Mouse (Mus musculus) A20 (cell line): ENCODE measurements around the gene Rapgef4.
A peak's percentile ranks its signal among the peaks of the same experiment; 100 is the strongest.

ENCODE experiments used
- DNase-seq: peaks from one replicate; pipeline ENCODE4 v3.0.0-alpha.2; 2011; ENCODE audit warnings: low read depth, low spot score

Rapgef4 gene

DNA sequence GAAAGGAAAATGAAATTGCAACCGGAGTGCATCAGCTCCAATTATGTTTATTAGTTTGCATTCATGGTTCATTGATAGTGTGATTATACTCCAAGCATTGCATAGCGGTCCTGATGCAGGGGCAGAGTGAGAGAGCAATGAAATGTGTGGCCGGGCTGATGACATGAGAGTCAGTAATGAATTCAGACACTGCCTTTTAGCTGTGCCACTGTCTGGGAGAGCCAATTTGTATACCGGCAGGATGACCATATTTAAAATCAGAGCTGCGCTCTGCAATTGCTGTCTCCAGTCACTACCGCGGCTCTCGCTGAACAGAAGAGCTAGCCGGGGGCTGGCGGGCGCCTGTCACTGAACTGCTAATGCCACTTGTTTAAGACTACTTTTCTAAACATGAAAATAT is 197.5 kb downstream of the Rapgef4 start:
- no peak for DNase-seq

DNA sequence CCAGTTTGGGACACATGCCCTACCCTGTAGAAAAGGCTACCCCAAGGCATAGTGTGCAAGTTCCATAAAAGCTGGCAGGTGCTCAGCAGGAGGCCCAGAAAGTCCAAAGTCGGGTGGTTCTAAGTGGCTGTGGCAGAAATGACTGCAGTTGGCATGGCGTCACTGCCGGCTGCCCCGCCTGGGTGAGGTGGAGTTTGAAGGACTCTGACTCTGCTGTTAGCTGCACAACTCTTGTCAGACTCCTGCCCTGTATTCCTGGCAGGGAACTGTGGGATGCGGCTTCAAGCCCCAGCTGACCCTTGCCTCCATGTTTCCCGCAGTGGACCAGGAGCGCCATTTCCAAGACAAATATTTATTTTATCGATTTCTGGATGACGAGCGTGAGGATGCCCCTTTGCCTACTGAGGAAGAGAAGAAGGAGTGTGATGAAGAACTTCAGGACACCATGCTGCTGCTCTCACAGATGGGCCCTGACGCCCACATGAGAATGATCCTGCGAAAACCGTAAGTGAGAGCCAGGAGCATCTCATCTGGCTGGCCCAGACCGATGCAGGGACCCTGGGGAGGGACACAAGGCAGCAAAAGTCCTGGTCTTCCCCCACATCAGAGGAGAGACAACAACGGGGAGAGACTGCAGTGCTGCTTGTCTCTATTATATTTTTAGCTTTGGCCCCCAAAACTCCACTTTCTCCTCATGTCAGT is 198.7 kb downstream of the Rapgef4 start:
- DNase-seq = no peak

DNA sequence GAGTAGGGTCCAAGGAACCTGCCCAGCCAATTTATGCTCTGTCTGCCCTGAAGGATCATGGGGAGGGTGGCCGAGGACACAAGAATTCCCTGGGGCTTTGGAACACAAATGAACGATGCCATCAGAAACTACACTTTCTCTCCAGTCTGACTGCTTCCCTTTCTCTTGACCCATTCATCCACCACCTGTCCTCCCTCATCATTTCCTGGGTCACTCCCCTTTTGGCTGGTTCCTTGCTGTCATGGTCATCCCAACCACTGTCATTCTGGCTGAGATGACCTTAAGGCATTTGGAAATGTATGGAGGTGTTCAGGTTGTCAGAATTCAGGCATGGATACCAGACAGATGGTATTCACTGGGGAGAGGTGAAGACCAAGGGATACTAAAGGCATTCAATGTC is 200.4 kb downstream of the Rapgef4 start:
- DNase-seq = no peak

DNA sequence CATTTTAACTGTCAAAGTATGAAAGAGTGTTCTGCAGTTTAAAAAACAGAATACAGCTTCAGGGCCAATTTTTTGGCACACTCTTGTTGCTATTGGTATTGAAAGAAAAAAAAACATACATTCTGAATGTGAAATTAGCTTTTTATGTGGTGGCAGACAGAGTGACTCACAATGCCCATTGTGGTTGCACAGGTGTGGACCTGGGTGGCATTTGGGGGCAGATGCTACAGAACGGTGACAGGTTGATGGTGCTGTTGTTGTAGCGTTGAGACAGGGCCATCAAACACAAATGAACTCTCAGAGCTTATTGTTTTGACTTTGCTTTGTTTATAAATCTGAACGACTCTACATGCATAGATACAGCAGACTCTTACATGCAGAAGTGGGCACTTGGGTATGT is 202.7 kb downstream of the Rapgef4 start:
- no peak for DNase-seq

DNA sequence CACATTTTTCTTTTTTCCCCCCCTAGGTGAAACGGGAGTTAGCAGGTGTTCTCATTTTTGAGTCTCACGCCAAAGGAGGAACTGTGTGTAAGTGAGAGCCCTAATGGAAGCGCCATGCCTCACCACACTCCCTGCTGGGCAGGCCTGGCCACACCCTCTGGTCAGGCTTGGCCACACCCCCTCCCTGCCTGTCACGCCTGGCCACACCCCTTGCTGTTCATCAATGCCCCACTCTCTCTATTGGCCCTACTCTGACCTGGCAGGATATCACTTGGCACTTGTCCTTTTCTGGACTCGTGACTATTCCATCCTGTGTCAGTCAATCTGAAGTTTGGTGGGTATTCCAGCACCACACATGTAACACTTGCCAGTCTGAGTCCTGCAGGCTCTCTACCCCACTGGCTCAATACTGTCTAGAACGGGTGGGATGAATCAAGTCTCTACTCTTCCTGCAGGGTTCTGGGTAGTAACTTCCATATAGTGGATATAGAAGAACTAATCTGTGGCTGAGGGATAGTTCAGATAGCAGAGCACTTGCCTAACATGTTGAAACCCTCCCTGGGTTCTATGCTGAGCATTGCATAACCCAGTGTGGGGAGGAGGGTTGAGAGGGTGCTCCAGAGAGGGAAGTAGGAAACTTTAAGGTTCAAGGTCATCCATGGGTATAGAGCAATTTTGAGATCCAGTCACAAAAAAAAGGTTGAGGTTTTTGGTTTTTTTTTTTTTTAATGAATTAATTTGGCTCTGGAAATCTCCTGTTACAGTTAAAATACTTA is 215.3 kb downstream of the Rapgef4 start:
- peak; percentile 52 for DNase-seq

DNA sequence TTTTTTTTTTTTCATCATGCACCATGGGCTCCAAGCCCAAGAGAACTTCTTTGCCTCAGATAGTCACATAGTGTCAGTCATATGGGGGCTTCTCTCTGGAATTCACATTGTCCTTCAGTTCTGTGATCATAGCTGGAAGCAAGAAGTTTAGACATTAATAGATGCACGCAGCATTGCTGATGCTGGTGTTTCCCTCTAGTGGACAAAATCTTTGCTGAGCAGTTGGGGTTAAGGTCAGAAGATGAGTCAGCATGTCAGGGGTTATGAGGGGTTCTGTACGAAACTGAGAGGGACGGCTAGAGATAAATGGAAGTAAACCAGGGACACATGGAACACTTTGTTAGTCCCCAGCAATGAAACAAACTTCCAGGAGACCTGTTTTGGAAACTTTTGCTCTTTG is 216.0 kb downstream of the Rapgef4 start:
- peak; percentile 74 for DNase-seq

DNA sequence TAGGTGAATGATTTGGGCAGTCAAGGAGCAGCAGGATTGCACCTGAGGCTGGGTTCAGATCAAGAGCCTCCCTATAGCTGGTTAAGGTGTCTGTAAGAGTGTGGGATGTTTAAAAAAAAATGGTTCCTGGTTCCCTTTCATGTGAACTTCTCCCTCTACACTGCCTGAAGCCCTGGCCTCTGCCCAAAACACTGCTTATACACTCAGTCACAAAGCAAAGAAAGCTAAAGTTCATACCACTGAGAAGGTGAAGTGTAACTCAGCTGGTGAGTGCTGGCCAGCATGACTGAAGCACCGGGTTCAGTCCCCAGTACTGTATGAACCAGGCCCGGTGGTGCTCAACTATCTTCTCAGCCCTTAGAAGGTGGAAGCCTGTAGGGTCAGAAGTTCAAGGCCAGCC is 218.4 kb downstream of the Rapgef4 start:
- no peak for DNase-seq

DNA sequence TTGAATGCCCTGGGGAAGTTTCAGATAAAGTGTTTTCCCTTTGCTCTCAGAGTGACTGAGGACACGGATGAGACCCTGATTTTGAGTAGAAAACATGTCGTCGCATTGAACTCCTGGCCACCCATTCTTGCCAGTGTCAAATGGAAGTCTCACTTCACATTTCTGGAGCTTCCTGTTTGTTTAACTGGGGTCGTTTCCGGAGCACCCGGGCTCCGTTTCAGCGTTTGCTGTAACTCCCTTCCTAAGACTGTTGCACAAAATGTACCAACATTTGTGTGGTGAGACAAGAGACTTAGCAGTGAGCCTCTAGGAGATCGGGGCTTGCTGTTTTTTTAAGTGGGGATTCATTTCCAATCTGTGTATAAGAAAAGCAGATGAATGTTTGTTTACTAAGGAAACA is 220.5 kb downstream of the Rapgef4 start:
- no peak for DNase-seq

DNA sequence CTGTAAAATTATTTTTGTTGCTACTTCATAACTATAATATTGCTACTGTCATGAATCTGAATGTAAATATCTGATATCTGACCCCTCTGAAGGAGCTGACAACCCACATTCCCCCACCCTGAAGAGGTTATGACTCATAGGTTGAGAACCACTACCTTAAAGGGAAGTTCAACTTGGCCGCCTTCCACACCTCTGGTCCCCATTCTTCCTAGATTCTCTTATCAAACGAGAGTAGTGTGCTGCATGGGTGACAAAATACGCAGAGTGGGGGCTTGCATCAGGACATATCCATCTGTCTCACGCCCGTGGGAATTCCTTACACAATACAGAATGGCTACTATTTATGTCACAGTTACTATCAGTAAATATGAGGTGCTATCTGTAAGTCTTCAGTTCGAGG is 221.2 kb downstream of the Rapgef4 start:
- no peak for DNase-seq

DNA sequence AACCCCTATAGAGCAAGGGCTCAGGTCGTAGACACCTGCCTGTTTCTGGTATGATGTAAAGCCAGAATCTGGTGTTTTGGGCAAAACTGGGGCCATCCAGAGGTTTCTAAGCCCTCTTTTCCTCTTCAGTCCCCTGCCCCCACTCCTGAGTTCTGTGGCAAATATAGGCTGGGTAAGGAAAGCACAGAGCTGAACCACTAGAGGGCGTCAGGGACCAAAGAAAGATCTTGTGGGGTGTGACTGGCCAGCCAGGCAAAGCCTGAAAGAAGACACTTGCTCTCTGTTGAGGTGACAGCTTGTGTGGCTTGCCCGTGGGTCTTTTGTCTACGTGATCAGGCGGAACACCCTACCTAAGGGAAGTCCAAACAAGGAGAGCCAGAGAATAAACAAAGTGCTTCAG is 222.6 kb downstream of the Rapgef4 start:
- peak; percentile 71 for DNase-seq

DNA sequence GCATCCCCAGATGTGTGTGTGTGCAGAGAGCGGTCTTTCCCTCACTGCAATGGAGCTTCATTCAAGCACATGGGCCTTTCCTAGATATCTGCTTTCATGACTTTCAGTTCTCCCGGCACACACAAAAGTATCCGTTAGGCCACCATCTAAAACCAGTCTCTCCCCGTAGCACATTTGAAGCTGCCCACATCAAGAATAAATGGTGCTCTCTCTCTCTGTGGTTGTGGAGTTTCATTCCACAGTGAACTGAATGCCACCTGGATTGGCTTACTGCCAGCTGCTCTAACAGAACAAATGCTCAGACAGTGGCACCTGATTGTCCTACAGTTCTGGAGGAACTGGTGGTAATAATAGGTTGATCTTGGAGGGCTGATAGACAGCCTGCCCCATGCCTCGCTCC is 224.8 kb downstream of the Rapgef4 start:
- no peak for DNase-seq

DNA sequence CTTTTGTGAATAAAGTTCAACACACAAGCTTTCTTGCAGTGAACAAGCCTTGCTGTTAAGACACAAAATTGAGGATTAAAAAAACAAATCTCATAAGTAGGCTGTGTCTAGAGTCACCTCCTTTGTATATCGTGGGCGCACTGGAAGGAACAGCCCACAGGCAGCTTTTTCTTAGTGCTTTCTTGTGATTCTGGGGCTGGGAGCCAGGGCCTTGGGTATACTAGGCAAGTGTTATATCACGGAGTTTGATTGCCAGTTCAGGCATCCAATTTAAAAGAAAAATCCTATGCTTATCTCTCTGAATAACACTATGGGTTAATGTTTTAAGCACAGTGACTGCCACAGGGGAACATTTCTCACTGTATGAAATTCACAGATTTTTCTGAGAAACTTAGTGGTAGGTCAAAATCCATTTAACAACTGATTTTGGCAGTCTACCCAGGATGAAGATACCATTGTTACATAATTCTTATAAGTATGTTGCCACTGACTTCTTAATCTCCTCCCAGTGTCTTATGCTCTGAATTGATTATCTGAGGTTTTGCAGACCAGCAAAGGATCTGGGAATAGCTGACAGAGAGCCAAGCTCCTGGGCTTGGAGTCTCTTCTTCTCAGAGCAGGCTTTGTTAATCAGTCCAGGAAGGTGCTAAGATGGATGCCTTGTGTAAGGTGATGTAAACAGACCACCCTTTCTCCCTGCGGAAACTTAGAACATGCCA is 225.6 kb downstream of the Rapgef4 start:
- DNase-seq = no peak

DNA sequence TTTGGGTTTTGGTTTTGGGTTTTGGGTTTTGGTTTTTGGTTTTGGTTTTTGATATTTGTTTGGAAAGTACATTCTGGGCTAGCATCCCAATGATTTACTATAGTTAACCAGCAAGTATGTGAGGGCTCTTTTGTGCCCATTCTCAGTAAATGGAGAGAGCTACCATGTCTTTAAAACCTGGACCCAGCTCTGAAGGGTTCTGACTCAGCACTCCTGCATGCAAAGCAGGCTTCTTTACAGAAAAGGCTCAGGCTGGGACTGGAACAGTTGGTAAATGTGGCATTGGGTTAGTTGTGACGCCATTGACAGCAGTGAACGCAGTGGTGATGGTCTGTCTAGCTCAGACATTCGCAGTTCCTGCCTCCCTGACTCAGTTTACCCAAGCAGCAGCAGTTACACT is 236.3 kb downstream of the Rapgef4 start:
- DNase-seq = no peak

DNA sequence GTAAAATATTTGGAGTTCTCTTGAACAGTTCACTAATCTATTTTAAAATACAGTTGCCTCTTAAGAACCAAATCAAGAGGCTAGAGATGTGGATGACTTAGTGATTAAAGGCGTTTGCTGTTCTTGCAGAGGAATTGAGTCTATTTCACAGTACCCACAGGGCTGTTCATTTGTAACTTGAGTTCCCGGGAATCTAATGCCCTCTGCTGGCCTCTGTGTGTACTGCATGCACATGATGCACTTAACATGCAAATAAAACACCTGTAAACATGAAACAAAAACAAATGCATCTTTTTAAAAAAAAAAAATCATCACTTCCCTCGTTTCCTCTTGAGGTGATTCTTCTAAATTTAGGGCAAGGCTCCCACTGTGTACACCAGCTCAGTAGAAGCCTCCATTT is 238.9 kb downstream of the Rapgef4 start:
- DNase-seq = peak; percentile 77

DNA sequence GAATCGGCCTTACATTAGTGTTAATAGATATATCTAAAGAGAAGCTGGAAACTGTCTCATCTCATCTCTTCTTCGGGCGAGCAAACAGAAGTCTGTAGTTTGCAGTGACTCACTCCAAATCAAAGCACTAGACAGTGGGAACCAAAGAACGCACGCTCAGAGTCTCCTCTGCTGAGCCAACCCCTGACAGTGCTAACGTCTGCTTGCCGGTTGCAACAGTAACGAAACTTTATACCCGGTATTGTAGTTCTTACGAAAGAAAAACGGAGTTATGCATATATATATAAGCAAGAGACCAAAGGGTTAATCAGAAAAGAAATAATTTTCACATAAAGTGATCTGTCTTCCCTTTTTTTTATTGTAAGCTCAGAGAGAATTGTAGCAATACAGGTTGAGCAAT is 240.2 kb downstream of the Rapgef4 start:
- no peak for DNase-seq

DNA sequence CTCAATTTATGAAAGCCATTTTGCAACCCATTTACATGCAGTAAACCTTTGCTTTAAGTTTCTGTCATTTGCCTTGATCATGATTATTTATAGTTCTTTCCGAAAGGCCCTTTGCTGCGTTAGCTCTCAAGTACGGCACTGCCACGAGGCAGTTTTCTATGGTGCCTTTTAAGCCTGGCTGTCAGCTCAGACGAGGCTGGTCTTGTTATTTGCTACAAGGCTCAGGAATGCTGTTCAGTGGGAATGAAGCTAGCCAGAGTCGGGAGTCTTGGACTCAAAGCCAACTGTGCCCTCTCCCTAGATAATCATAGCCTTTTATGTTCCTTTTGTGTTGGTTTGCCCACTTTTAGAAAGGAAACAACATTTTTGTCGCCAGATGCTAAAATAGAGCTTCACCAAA is 240.7 kb downstream of the Rapgef4 start:
- no peak for DNase-seq

DNA sequence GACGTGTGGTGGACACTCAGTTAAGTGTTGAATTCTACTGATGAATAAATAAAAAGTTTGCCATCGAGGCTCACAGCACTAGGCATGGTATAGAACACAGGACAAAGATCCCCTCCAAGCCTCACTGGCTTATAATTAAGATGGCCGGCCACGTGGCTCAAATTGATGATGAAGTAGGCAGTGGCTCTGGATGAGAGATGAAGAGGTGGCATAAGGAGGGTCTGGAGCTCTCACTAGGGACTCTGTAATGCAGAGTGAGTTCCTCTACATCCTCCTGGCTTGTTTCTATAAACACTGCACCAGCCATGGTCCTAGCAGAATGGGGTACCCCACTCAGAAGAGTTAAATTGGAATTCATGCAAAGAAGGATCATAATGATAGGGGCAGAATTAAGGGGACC is 241.2 kb downstream of the Rapgef4 start:
- no peak for DNase-seq

DNA sequence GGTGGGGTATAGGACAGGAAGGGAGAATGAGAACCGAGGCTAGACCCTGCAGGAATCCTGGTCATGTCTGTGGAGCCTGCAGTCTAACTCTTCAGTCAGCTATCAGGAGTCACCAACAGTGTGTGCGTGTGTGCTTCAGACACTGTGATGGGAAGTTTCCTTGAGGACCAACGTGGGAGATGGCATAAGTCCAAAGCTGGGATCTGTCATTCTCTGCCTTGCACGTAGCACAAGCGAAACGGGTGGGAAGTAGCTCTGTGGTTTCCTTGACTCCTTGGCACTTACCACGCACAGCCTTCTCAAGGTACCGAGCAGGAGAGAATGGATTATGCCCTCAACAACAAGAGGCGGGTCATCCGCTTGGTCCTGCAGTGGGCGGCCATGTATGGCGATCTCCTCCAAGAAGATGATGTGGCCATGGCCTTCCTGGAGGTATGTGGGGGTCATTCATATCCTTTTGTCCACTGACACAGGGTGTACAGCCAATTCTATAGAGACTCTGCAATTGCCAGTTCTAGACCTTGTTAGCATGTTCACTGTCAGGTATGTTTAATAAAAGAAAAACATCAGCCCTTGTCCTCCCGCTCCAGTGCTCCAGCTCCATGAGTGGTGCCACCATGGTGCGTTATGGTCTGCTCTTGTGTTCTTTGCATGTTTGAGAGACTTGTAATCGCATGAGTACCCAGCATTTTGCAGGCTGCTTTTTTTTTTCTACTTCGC is 241.9 kb downstream of the Rapgef4 start:
- DNase-seq = no peak

DNA sequence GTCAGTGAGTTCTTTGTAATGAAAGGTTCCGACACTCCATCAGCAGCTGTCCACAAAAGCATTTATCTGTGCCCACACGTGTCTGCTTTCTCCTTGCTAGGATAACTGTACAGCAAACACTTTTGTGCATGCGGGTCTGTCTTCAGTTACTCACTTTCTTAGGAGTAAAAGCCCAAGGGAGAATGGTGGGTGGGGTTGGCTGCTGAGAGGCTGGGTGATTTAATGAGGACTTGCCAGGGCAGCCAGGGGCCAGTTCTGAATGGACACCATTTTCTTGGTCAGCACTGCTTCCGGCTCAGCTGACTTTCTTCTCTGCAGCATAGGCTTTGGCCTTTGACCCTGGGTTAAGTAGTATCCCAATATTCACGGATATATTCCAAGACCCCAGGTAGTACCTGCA is 242.4 kb downstream of the Rapgef4 start:
- no peak for DNase-seq

DNA sequence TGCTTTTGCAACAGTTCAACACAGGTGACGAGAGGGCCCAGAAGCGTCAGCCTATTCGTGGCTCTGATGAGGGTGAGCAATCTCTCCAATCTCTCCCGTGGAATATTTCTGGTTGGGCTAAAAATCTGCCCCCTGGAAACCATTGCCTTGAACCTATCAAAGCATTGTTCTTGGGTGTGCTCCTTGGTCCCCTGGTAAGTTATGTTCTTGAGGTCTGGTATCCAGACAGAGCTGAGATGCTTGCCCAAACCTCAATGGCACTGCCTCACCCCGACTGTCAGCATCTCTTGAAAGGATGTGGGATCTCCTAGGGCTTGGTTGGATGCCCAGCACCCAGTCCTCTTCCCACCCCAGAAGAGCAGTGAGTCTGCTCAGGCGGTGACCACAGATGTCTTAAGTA is 245.0 kb downstream of the Rapgef4 start:
- no peak for DNase-seq

DNA sequence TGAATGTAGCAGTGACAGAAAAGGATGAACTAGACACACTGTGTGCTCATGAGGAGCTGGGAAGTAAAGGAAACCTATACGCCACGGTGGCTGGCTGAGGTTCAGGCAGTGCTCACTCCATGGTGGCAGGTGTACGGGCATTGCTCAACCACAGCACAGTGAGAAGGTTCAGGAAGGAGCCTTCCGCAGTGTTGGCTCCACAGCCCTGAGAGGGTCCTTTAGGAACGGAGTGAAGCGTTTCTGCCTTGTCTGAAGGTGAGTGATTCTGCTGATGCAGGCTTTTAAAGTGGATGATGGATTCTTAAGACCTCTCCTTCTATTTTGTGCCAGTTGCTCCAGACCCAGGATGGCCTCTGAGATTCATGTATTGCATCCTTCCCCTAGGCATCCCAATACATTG is 246.4 kb downstream of the Rapgef4 start:
- DNase-seq = no peak

DNA sequence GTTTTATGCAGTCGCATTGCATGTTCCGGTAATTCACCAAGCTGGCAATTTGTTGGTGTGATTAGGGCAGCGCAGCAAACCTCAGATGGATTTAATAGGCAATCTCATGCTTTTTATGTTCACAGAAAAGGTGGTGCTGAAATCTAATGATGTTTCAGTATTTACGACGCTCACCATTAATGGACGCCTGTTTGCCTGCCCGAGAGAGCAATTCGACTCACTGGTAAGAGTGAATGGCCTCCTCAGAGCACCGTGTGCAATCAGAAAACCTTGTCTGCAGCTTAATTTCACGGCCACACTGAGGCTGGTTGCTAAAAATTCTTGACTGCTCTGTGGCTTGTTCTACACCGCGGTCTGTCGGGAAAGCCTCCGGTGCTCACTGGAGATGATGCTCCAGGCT is 247.8 kb downstream of the Rapgef4 start:
- no peak for DNase-seq
